Mouse (Mus musculus): ENCODE measurements at regions not wholly inside any gene's neighbourhood (a gene's known extent, or its start where the extent isn't known, plus 50 kb on each side); places are given as distances from the start of the nearest gene placed in this dataset.

- TF ChIP-seq POLR2A (IDR thresholded peaks at IDR 0.05; ENCODE audit: borderline replicate concordance, control insufficient read depth, low read depth, low read length) (no peak), CTCF (IDR thresholded peaks at IDR 0.05; ENCODE audit: control insufficient read depth, insufficient read depth, low read length) (no peak)
Observed at GRCm38 (mm10) chr7:113145046-113145445, 62.2 kb upstream of the Arntl start.

Data from bone marrow, adult 2 months (tissue).